Mouse (Mus musculus) brain, embryonic 18.5 days (tissue): ENCODE measurements at regions not wholly inside any gene's neighbourhood (a gene's known extent, or its start where the extent isn't known, plus 50 kb on each side); places are given as distances from the start of the nearest gene placed in this dataset.

Experiments used
- DNase-seq: peaks from one replicate; pipeline ENCODE4 v3.0.0-alpha.2; 2012; ENCODE audit warnings: low read depth, low spot score

DNA sequence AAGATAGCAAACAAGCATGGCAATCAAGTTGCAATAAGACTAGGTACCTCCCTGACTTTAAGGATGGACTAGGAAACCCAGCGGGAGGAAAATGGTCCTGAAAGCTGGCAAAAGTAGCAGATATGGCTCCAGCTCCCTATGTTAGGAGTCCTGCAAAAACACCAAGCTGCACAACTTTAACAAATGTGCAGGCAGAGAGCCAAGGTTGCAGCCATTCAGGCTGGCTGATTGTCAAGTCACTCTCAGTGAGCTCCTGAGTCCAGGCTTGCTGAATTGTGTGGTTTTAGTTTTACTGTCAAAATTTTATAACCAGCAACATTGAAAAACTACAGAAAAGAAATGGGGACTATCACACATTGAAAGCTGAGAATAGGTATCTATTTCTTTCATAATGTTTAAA is 1122.8 kb upstream of the Slc10a2 start:
- DNase-seq = no peak

GRCm38 (mm10) chr8:6225194-6225593 is 1120.0 kb upstream of the Slc10a2 start:
- DNase-seq = no peak

GRCm38 (mm10) chr8:6207617-6208349 is 1102.6 kb upstream of the Slc10a2 start:
- DNase-seq = no peak

DNA sequence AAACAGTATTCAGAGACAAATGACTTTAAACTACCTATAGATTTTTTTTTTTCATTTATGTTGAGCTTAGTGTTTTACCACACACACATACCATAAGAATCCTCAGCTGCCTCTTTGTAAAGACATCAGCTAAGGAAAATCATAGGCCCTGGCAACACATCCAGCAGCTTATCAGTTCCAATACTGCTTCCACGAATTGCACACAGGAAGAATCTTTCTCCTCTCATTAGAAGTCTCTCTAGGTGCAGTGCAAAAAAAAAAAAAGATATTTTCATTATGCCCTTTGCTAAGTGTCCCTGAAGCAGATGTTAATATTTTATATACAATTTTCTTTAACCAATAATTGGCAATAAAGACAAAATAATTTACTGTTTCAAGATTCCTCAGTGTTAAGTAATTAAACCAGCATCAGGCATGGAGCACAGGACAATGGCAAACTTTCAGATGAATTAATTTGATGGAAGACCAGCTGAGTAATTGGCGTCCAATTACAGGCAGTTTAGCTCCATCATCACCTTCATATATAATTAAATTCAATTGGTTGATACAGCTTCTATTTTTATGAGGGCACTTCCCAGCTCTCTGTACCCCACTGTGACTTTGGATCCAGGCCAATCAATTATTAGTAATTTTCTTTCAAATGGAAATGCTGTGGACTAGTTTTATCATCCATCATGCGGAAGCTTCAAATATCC is 1099.0 kb upstream of the Slc10a2 start:
- DNase-seq = no peak

GRCm38 (mm10) chr8:6191431-6191830 is 1086.3 kb upstream of the Slc10a2 start:
- no peak for DNase-seq

DNA sequence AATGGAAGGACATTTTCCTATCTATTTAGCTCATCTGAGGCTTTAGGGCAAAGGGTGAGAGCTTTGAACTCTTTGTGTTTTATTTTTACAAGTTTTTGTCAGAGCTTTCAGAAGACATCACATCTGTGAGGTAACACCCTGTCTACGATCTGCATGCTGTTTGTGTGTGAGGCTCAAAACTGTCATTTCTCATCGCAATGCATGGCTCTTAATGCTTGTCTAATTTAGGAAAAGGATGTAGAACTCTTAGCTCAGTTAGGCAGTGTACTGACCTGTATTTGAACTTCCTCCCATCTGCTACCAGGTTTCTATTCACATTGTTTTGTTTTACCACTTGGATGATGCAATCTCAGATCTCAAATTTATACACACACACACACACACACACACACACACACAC is 1083.3 kb upstream of the Slc10a2 start:
- DNase-seq = no peak

DNA sequence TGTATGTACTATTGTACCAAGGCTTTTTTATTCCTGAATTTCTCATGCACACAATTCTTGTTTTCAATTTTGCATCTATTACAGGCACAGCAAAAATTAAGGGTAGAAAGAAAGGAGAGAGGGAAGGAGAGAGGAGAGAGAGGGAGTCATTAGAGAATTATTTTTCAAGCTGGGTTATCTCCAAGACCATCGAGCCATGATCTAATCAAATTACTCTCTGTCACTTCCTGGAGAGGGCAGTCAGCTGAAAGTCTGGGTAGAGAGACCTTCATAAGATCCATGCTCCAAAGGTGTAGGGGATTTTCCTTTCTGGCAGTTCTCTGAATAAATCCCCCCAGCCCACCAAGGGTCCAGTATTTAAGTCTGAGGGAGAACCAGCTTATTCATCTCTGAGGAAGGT is 1081.4 kb upstream of the Slc10a2 start:
- no peak for DNase-seq

GRCm38 (mm10) chr8:6179602-6180001 is 1074.5 kb upstream of the Slc10a2 start:
- no peak for DNase-seq

GRCm38 (mm10) chr8:6166433-6166832 is 1061.3 kb upstream of the Slc10a2 start:
- DNase-seq = no peak

GRCm38 (mm10) chr8:6165230-6165629 is 1060.1 kb upstream of the Slc10a2 start:
- no peak for DNase-seq

GRCm38 (mm10) chr8:6164758-6165157 is 1059.6 kb upstream of the Slc10a2 start:
- DNase-seq = no peak

DNA sequence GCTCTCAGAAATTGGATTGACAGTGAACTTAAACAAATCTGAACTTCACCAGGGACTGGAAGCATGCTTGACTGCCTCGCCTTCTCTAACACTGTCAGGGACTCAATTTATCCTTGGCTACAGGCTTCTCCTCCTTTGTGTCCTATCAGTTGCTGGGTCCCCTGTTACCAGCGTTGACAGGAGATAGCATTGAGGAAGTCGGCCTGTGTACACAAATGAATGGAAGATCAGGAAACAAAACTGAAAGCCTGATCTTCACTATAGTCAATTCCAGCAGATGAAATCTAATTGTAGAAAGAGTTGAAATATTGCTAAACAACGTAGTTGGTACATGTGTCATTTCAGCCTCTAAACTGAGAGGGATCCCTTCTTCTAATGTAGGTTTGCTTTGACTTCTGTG is 1039.4 kb upstream of the Slc10a2 start:
- DNase-seq = no peak

- no peak for DNase-seq
These were observed 1034.9 kb upstream of the Slc10a2 start for GRCm38 (mm10) chr8:6140090-6140489.

GRCm38 (mm10) chr8:6139171-6139570 is 1034.0 kb upstream of the Slc10a2 start:
- DNase-seq = no peak

DNA sequence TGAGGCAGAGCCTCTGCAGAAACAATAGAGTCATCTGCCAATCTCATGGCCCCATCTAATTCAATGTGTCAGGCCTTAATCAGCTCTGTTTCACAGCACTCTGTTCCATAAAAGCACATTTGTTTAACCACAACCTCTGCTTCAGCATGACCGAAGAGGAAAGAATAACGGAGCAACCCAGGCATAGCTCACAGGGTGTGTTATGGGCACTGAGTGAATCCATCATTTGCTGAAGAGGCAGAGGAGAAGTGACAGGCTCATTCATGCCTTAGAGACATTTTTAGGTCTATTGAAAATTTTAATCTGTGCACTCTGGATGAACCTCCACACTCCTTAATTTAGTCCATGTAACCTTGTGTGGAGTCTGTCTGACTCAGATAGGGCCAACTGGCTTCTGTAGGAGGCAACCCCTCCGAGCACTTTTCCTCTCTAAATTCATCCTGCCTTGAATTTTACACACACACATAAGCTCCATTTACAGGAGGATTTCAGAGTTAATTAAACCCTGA is 1027.1 kb upstream of the Slc10a2 start:
- no peak for DNase-seq

DNA sequence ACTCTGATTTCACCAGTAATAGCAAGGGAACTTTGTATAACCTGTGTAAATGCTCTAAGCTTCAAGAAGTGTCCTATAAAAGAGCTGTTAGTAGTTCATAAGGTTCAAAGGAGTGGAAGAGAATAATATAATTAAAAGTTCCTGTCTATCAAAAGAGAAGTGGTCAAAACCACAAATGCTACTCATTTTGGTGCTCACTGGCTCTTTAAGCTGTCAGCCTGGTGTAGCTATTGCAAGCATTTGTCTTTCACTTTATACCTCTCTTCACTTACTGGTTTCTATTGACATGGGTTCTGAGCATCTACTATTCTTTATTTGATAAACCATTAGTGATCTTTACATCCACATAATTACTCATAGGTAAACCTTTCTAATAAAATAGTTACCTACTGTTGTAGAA is 1020.1 kb upstream of the Slc10a2 start:
- DNase-seq = no peak

DNA sequence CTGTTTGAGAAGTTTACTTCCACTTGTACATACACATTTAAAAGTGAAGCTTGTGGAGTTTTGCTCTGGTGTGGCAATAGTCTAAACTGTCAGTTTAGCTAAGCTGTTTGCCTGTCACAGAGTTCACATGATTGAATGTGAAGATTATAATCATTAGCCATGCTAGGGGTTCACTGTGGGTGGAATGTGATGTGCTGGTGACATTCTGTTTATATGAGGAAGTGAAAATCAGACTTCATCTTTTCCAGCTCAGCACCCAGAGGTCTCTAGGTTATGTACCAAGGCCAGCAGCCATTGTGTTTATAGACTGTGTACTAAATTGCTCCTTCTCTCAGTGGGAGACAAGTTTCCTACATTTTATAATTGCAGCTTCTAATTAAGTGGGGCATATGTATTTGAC is 1014.4 kb upstream of the Slc10a2 start:
- DNase-seq = no peak

DNA sequence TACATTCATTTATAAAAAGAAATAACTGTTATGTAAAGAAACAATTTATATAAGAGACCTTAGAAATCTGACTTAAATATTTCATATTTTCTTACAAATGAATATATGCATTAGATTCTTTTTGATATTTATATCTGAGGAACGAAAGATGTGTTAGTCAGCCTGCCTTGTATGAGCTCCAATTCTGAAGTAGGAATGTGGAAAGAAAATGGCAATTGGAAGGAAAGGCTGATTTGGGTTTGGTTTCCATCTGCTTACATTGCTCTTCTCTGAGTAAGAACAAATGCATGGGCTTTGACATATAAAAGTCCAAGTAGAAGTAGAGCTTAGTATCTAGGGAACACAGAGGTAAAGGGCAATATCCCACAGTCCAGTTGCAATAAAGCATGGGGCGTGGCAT is 1006.2 kb upstream of the Slc10a2 start:
- peak; percentile 51 for DNase-seq

GRCm38 (mm10) chr8:6090028-6090427 is 984.9 kb upstream of the Slc10a2 start:
- peak; percentile 24 for DNase-seq

DNA sequence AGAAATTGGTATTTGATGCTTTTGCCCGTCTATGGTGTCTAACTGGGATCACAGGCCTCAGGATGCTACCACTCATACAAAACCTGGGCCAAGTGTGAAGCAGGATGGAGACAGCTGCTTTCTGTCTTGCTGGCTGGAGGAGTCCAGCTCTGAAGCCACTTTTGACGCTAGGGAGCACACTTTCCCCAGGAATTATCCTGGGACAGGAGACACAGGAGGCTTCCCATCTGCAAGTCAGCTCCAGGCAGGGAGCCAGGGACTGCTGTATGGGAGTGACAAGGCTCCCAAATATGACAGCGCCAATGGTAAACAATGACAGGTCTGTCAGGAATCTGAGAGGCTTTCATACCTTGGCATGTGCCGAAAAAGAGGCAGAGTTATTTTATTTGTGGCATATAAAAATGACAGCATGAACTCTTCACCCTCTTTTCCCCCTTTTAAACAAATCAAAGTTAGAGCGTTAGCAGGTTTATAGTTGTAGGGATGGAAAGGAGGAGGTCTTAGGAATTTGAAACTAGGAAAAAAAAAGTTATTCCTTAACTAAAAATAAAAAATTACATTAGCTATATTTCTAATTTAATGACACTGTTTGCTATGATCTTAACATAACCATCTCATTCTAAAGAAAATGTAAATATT is 938.9 kb upstream of the Slc10a2 start:
- DNase-seq = peak; percentile 71

DNA sequence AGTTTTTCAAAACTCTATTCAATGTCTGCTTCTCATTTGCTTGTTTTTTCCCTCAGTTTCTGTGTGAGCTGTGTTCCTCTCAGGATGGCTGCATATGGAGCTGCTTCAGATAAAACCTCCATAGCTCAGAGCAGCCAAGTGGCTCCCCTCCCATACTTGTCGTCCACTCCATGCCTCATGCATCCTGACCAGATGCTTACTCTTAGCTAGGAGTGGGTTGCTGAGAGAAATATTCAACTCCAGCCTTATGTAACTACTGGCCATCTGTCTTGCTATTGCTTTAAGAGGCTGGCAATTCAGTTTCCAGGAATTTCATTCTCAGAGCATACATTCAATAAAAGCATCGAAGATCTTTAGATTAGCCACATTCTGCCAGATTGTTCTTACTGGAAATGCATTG is 907.1 kb upstream of the Slc10a2 start:
- DNase-seq = peak; percentile 30

DNA sequence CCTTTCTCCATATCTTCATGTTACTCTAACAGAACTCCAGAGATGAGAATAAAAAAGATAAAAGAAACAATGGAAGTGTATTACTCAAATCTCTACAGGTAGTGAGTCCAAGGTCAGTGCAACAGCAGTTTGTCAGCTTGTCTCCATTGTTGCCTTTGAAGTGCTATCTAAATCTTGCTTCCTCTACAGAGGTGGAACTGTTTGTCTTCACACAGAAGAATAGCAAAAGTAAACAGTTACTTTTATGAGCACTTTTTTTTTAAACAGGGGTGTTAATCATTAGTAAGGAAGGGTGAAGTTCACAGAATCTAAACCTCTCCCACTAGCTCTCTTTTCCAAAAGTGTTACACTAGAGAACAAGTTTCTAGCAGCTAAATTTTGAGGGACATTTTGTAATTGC is 906.0 kb upstream of the Slc10a2 start:
- no peak for DNase-seq

GRCm38 (mm10) chr8:6010712-6011111 is 905.6 kb upstream of the Slc10a2 start:
- DNase-seq = no peak
